ENCODE assay signal across 8 mouse cellular contexts in genomic region chr10:59950716-59951191, GRCm38 (mm10). TPM values are rescaled to one million over a fixed set of nuclear protein-coding genes. Genes with fewer than 3 reads are reported as not detected.
A peak's percentile ranks its signal among the peaks of the same experiment; 100 is the strongest.
DNase-seq lines count a peak whose midpoint lies in the region; ATAC-seq and TF ChIP-seq lines count a peak whose summit lies in the region.

No protein-coding gene starts in this region.

- peak; percentile 73 for TF ChIP-seq CTCF in bone marrow, adult 2 months (IDR thresholded peaks at IDR 0.05; ENCODE audit: control insufficient read depth, insufficient read depth, low read length)
- peak; percentile 76 for TF ChIP-seq CTCF in kidney, postnatal 0 days (IDR thresholded peaks at IDR 0.05; ENCODE audit: low read depth)
- peak; percentile 67 for TF ChIP-seq CTCF in liver, embryonic 14.5 days (IDR thresholded peaks at IDR 0.05; ENCODE audit: low read depth)

- 1% methylated on average over 23 of the region's 23 CpGs for WGBS in bone marrow, adult 2 months
- under 1% methylated on average over 23 of the region's 23 CpGs for WGBS in heart, embryonic 13.5 days
- 0% methylated on average over 23 of the region's 23 CpGs for WGBS in kidney, postnatal 0 days
- 2% methylated on average over 23 of the region's 23 CpGs for WGBS in liver, embryonic 14.5 days (ENCODE audit: insufficient replicate concordance)
- WGBS in stomach, embryonic 15.5 days, result under 1% methylated on average over 23 of the region's 23 CpGs

- H3K9me3 ChIP-seq in erythroblast, embryonic 14.5 days (ENCODE audit: control insufficient read depth, low read length), result no peaks in the 10 kb centered on the region
- H3K9me3 ChIP-seq in heart, embryonic 13.5 days, result no peaks in the 10 kb centered on the region
- no peaks in the 10 kb centered on the region for H3K9me3 ChIP-seq in kidney, postnatal 0 days (replicated peaks; ENCODE audit: low read length)
- H3K9me3 ChIP-seq in liver, embryonic 14.5 days (ENCODE audit: control insufficient read depth, low read length), result no peaks in the 10 kb centered on the region
- H3K9me3 ChIP-seq in stomach, embryonic 15.5 days, result no peaks in the 10 kb centered on the region

- no peaks in the 10 kb centered on the region for H3K36me3 ChIP-seq in erythroblast, embryonic 14.5 days (ENCODE audit: control insufficient read depth)
- 0 out of 2 replicates have a peak, but pooled peaks cover 4% of the 10 kb centered on the region for H3K36me3 ChIP-seq in heart, embryonic 13.5 days
- H3K36me3 ChIP-seq in kidney, postnatal 0 days (ENCODE audit: insufficient read depth, low read length), result peaks cover 4% of the 10 kb centered on the region; the same call in 1 of the 2 replicates
- no peaks in the 10 kb centered on the region for H3K36me3 ChIP-seq in liver, embryonic 14.5 days (replicated peaks; ENCODE audit: control insufficient read depth, insufficient read depth, low read depth)
- H3K36me3 ChIP-seq in stomach, embryonic 15.5 days, result no peaks in the 10 kb centered on the region

- peak overlapping the region; percentile 82 for H3K27ac ChIP-seq in bone marrow, adult 2 months (ENCODE audit: control insufficient read depth, insufficient read depth, low read depth, low read length, poor library complexity)
- peak overlapping the region; percentile 92 for H3K27ac ChIP-seq in heart, embryonic 13.5 days (replicated peaks)
- H3K27ac ChIP-seq in kidney, postnatal 0 days, result peak overlapping the region; percentile 93
- H3K27ac ChIP-seq in liver, embryonic 14.5 days, result no peak overlapping the region
- peak overlapping the region; percentile 93 for H3K27ac ChIP-seq in stomach, embryonic 15.5 days

- H3K4me2 ChIP-seq in heart, embryonic 13.5 days, result peak overlapping the region; percentile 93
- peak overlapping the region; percentile 93 for H3K4me2 ChIP-seq in kidney, postnatal 0 days (ENCODE audit: low read length)
- H3K4me2 ChIP-seq in liver, embryonic 14.5 days (ENCODE audit: low read depth), result peak overlapping the region; percentile 90
- peak overlapping the region; percentile 79 for H3K4me2 ChIP-seq in stomach, embryonic 15.5 days

- peak overlapping the region; percentile 87 for H3K9ac ChIP-seq in heart, embryonic 13.5 days
- H3K9ac ChIP-seq in kidney, postnatal 0 days (ENCODE audit: low read depth, low read length), result peak overlapping the region; percentile 92
- peak overlapping the region; percentile 64; the same call in 1 of the 2 replicates for H3K9ac ChIP-seq in liver, embryonic 14.5 days (replicated peaks)
- peak overlapping the region; percentile 87 for H3K9ac ChIP-seq in stomach, embryonic 15.5 days

- TF ChIP-seq POLR2A in bone marrow, adult 2 months (IDR thresholded peaks at IDR 0.05; ENCODE audit: borderline replicate concordance, control insufficient read depth, low read depth, low read length), result no peak

- H3K4me3 ChIP-seq in bone marrow, adult 2 months (replicated peaks; ENCODE audit: control insufficient read depth, low read depth, low read length), result peak overlapping the region; percentile 92
- peak overlapping the region; percentile 69 for H3K4me3 ChIP-seq in erythroblast, embryonic 14.5 days (replicated peaks)
- peak overlapping the region; percentile 89 for H3K4me3 ChIP-seq in heart, embryonic 13.5 days
- peak overlapping the region; percentile 92 for H3K4me3 ChIP-seq in kidney, postnatal 0 days (replicated peaks; ENCODE audit: low read depth, low read length)
- H3K4me3 ChIP-seq in liver, embryonic 14.5 days (ENCODE audit: insufficient read depth in 1 of 2, low read depth in 2 of 2, low read length in 2 of 2), result peak overlapping the region; percentile 53 to 64
- peak overlapping the region; percentile 79 for H3K4me3 ChIP-seq in stomach, embryonic 15.5 days (replicated peaks)

- no peak for TF ChIP-seq EP300 in liver, embryonic 14.5 days (IDR thresholded peaks at IDR 0.05; ENCODE audit: low read depth)

- H3K27me3 ChIP-seq in erythroblast, embryonic 14.5 days (ENCODE audit: control insufficient read depth), result peaks cover 78% of the 10 kb centered on the region
- H3K27me3 ChIP-seq in heart, embryonic 13.5 days (replicated peaks), result no peaks in the 10 kb centered on the region; the same call in 1 of the 2 replicates
- no peaks in the 10 kb centered on the region for H3K27me3 ChIP-seq in kidney, postnatal 0 days (ENCODE audit: insufficient read depth, low read length)
- H3K27me3 ChIP-seq in liver, embryonic 14.5 days (ENCODE audit: control insufficient read depth, insufficient read depth, low read length), result peaks cover 10% of the 10 kb centered on the region
- H3K27me3 ChIP-seq in stomach, embryonic 15.5 days (replicated peaks), result no peaks in the 10 kb centered on the region

- H3K4me1 ChIP-seq in bone marrow, adult 2 months (ENCODE audit: control insufficient read depth, insufficient read depth, low read length), result peaks cover 1% of the 10 kb centered on the region; the same call in 1 of the 2 replicates
- peaks cover 25% of the 10 kb centered on the region for H3K4me1 ChIP-seq in erythroblast, embryonic 14.5 days (ENCODE audit: control insufficient read depth)
- H3K4me1 ChIP-seq in heart, embryonic 13.5 days, result peaks cover 49% of the 10 kb centered on the region
- peaks cover 21% of the 10 kb centered on the region for H3K4me1 ChIP-seq in kidney, postnatal 0 days (replicated peaks; ENCODE audit: insufficient read depth, low read length)
- peaks cover 0 to 7% of the 10 kb centered on the region in 2 experiments; a peak in 2 of 4 replicates for H3K4me1 ChIP-seq in liver, embryonic 14.5 days (replicated peaks; ENCODE audit: control insufficient read depth in 2 of 2, insufficient read depth in 2 of 2, low read length in 1 of 2)
- H3K4me1 ChIP-seq in stomach, embryonic 15.5 days, result peaks cover 21% of the 10 kb centered on the region; the same call in 1 of the 2 replicates

- DNase-seq in 416B (ENCODE audit: low read depth), result peak; percentile 87
- DNase-seq in kidney, postnatal 0 days (ENCODE audit: low spot score), result peak; percentile 68
- no peak for DNase-seq in liver, embryonic 14.5 days (ENCODE audit: low read depth in 3 of 3, low spot score in 3 of 3)
- peak; percentile 76 for DNase-seq in neural tube, embryonic 10.5 days (ENCODE audit: extremely low spot score, low spot score)

- ATAC-seq in heart, embryonic 13.5 days (ENCODE audit: extremely low read depth, insufficient number of reproducible peaks, low FRiP score, low TSS enrichment), result no peak
- ATAC-seq in kidney, postnatal 0 days (replicated peaks; ENCODE audit: low FRiP score, low read depth), result peak; percentile 33
- no peak for ATAC-seq in liver, embryonic 14.5 days (ENCODE audit: insufficient read depth)
- peak; percentile 16; the same call in 1 of the 2 replicates for ATAC-seq in stomach, embryonic 15.5 days (ENCODE audit: insufficient read depth, low FRiP score, low read depth)

RNA-seq across cellular contexts. Expression of gene Ddit4, which starts 0.9 kb away (rescaled TPM):
- polyA plus RNA-seq in bone marrow, adult 2 months (2011; ENCODE audit: insufficient read depth, insufficient read length, low replicate concordance, missing spikeins), result 19.2 and 34.2 TPM in 2 replicates
- polyA plus RNA-seq in erythroblast, embryonic 14.5 days (2012), result 0.06 and 0.07 TPM in 2 replicates
- 19.7 and 24.5 TPM in 2 replicates for polyA plus RNA-seq in heart, embryonic 13.5 days (2015; fragmentation: Nextera tagmentation; extraction: Ambion mirVana)
- 23.0 and 24.0 TPM in 2 replicates for polyA plus RNA-seq in kidney, postnatal 0 days (2015; fragmentation: Nextera tagmentation; extraction: Ambion mirVana)
- polyA plus RNA-seq in liver, embryonic 14.5 days (2012; rRNA removed), result 2.5 and 3.3 TPM in 2 replicates
- polyA plus RNA-seq in liver, embryonic 14.5 days (2014; fragmentation: Nextera tagmentation; extraction: Ambion mirVana), result 0.20 and 0.39 TPM in 2 replicates
- polyA plus RNA-seq in stomach, embryonic 15.5 days (2015; fragmentation: Nextera tagmentation; extraction: Ambion mirVana), result 45.6 and 45.8 TPM in 2 replicates

RNA-seq across cellular contexts. Expression of gene Ascc1, which starts 51.9 kb away (rescaled TPM):
- polyA plus RNA-seq in bone marrow, adult 2 months (2011; ENCODE audit: insufficient read depth, insufficient read length, low replicate concordance, missing spikeins), result 15.8 and 18.6 TPM in 2 replicates
- polyA plus RNA-seq in erythroblast, embryonic 14.5 days (2012), result 7.4 and 8.4 TPM in 2 replicates
- polyA plus RNA-seq in heart, embryonic 13.5 days (2015; fragmentation: Nextera tagmentation; extraction: Ambion mirVana), result 33.8 and 37.9 TPM in 2 replicates
- 57.8 and 64.1 TPM in 2 replicates for polyA plus RNA-seq in kidney, postnatal 0 days (2015; fragmentation: Nextera tagmentation; extraction: Ambion mirVana)
- polyA plus RNA-seq in liver, embryonic 14.5 days (2012; rRNA removed), result 6.7 and 10.7 TPM in 2 replicates
- polyA plus RNA-seq in liver, embryonic 14.5 days (2014; fragmentation: Nextera tagmentation; extraction: Ambion mirVana), result 15.7 and 16.8 TPM in 2 replicates
- 42.4 and 47.0 TPM in 2 replicates for polyA plus RNA-seq in stomach, embryonic 15.5 days (2015; fragmentation: Nextera tagmentation; extraction: Ambion mirVana)

RNA-seq across cellular contexts. Expression of gene Anapc16, which starts 52.2 kb away (rescaled TPM):
- 25.2 and 32.9 TPM in 2 replicates for polyA plus RNA-seq in bone marrow, adult 2 months (2011; ENCODE audit: insufficient read depth, insufficient read length, low replicate concordance, missing spikeins)
- polyA plus RNA-seq in erythroblast, embryonic 14.5 days (2012), result 7.5 and 15.2 TPM in 2 replicates
- 84.7 and 93.3 TPM in 2 replicates for polyA plus RNA-seq in heart, embryonic 13.5 days (2015; fragmentation: Nextera tagmentation; extraction: Ambion mirVana)
- polyA plus RNA-seq in kidney, postnatal 0 days (2015; fragmentation: Nextera tagmentation; extraction: Ambion mirVana), result 103 and 106 TPM in 2 replicates
- 26.6 and 29.9 TPM in 2 replicates for polyA plus RNA-seq in liver, embryonic 14.5 days (2012; rRNA removed)
- polyA plus RNA-seq in liver, embryonic 14.5 days (2014; fragmentation: Nextera tagmentation; extraction: Ambion mirVana), result 38.9 and 39.7 TPM in 2 replicates
- polyA plus RNA-seq in stomach, embryonic 15.5 days (2015; fragmentation: Nextera tagmentation; extraction: Ambion mirVana), result 98.8 and 107 TPM in 2 replicates

Comparison
In these comparisons a context has a peak if more than half of its experiments do, and no peak if none do; other contexts are left out.
1. DNase-seq: peak in 416B (single experiment), kidney, postnatal 0 days (single experiment) and neural tube, embryonic 10.5 days (single experiment); none in liver, embryonic 14.5 days (0 of 3).
2. ATAC-seq: peak in kidney, postnatal 0 days (single experiment) and stomach, embryonic 15.5 days (single experiment); none in heart, embryonic 13.5 days (single experiment) and liver, embryonic 14.5 days (single experiment).
3. Peak in every context shown above with its lines, with median percentiles within 50 percentile points of each other: H3K4me3 ChIP-seq, CTCF ChIP-seq, H3K4me2 ChIP-seq and H3K9ac ChIP-seq.